Mouse (Mus musculus) lung, postnatal 4 days (tissue): Measurements from ENCODE around the gene Gm3854.

ENCODE experiments used
- DNase-seq, 2 experiments: peaks; one replicate each; pipeline ENCODE4 v3.0.0; 2021

Gm3854 gene

DNA sequence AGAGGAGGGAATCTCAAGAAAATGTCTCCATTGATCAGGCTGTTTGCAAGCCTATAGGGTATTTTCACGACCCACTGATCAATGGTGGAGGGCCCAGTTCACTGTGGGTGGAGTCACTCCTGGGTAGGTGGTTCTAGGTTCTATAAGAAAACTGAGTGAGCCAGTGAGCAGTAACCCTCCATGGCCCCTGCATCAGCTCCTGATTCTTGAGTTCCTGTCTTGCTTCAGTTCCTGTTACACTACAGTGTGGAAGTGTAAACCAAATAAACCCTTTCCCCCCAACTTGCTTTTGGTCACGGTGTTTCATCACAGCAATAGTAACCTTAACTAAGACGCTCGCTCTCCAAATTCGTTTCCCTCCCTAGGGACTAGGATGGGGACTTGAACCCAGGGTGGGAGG lies 45.4 kb downstream of the Gm3854 start:
- DNase-seq, result no peak

DNA sequence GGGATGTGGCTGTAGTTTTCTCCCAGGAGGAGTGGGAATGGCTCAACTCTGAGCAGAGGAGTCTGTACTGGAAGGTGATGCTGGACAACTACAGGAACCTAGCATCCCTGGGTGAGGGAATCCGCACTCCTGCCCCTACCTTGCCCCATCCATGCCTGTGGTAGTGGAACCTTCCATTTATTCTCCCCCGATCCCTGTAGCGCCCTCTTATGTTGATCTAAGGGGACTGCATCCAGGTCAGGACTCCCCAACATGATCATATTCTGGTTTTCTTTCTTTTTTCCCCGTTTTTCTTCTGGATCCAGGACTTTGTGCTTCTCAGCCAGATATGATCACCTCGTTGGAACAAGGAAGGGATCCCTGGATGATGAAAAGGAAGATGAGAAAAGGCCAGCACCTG lies 45.9 kb downstream of the Gm3854 start:
- no peak for DNase-seq

DNA sequence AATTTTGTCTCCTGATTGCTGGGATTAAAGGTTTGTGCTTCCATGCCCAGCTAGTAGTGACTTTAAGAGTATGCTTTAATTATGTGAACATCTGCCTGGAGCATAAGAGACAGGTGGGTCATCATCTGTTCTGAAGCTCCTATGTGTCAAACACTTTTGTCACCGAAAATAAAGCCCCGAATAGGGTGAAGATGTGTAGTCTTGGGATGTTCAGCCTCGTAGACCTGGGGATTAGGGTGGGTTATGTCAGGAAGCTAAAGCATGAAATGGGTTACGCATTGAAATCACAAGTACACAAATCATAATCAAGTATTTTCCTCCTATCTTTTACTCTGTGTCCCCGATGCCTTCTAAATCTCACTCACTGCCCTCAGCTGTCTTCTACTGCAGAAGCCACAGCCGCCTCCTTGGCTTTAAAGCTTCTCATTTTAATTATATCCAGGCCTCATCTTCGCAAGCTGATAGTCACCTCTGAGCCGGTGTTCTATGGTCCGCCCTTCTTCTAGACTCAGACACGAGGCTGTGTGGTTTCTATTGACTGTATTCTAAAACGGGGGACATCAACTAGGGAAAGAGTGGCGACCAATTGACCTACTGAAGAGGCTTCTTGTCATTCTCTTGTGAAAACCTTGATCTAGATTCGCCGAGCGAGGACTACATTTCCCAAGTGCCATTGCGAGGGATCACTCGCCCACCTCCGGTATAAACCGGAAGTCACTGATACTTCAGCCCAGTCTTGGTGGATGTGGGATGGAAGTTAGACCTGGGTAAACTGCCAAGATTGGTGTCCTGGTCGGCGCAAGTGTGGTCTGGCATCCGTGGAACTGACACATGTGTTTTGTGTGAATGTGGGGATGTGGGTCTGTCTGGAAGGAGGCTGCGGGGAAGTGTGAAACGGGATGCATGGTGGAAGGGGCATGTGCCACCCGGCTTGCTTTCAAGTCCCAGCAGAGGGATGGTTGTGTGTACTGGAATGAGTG lies 54.7 kb downstream of the Gm3854 start, which contains the start of gene Smim17:
Gene Smim17, plus strand, starts transcription at position 720 of the 980 bp plus-strand sequence.
- peak; percentile 27 to 46 for DNase-seq
